Mouse (Mus musculus) c-Kit-positive CD71-negative TER-119-negative erythroid progenitor cells, embryonic 14.5 days (primary cell): ENCODE data around the gene B830017H08Rik.
A peak's percentile ranks its signal among the peaks of the same experiment; 100 is the strongest.

ENCODE experiments used
- DNase-seq: peaks from one replicate; pipeline ENCODE4 v3.0.0-alpha.2; 2013; ENCODE audit warnings: low read depth

Gene B830017H08Rik

GRCm38 (mm10) chr16:17832821-17833220 lies at the start of gene B830017H08Rik:
TSS of gene B830017H08Rik (plus strand) at chr16:17833121.
- no peak for DNase-seq

- no peak for DNase-seq
Observed at GRCm38 (mm10) chr16:17785337-17785736, 47.6 kb upstream of the B830017H08Rik start.

GRCm38 (mm10) chr16:17792728-17793127 lies 40.2 kb upstream of the B830017H08Rik start:
- no peak for DNase-seq

DNA sequence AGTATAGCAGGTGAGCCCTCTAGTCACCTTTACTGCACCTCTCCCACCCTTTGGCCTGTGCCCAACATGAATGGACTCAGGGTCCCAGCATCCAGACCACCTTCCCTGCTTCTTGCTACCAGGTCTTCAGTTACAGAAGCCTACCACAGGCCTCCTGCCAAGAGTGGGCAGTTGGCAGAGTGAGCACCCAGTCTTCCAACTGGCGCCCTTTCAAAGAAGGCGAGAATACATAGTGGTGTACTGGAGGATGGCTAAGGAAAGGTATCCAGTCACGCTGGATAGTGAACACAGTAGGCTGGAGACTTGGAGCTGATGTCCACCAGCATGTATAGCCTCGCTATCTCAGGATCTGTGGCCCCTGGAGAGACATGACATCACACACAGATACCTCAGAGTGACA lies 38.9 kb upstream of the B830017H08Rik start:
- no peak for DNase-seq

- DNase-seq: no peak
Observed at GRCm38 (mm10) chr16:17795643-17796042, 37.3 kb upstream of the B830017H08Rik start.

GRCm38 (mm10) chr16:17796519-17796918 lies 36.4 kb upstream of the B830017H08Rik start:
- no peak for DNase-seq

- no peak for DNase-seq
Observed at GRCm38 (mm10) chr16:17796971-17797811, 35.7 kb upstream of the B830017H08Rik start, which contains the start of gene Scarf2. TSS of gene Scarf2 (plus strand) at chr16:17797282.

GRCm38 (mm10) chr16:17797812-17798311 lies 35.1 kb upstream of the B830017H08Rik start:
- DNase-seq: no peak

- DNase-seq: no peak
Observed at GRCm38 (mm10) chr16:17798321-17799180, 34.4 kb upstream of the B830017H08Rik start.

DNA sequence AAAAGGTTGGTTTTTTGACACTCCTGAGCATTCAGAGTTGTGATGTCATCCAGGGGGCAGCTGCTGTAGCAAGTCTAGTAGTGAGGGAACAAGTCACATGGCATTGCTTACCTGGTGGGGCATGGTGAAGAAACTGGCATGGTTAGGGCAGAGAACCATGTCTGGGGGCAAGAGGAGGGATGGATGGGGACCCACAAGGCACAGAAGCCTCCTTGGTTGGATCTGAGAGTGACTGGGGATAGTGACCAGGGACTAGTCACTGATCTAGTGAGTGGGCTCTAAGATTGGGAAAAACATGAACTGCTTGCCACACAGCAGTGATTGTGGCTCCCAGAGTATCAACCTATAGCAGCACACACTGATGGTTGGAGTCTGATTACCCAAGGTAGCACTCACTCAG lies 33.3 kb upstream of the B830017H08Rik start:
- no peak for DNase-seq

GRCm38 (mm10) chr16:17801777-17802455 lies 31.0 kb upstream of the B830017H08Rik start:
- DNase-seq: no peak

DNA sequence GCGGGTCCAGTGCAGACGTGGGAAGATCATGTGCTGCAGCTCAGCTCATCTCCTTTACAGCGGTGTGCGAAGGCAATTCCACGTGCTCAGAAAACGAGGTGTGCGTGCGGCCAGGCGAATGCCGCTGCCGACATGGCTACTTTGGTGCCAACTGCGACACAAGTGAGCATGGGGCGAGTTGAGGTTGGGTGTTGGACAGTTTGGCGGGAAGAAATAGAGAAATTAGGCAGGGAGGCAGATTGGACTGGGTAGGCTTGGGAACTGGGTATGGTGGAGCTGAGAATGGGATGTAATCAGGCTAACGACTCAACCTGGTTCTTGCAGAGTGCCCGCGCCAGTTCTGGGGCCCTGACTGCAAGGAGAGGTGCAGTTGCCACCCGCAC lies 30.5 kb upstream of the B830017H08Rik start:
- no peak for DNase-seq

DNA sequence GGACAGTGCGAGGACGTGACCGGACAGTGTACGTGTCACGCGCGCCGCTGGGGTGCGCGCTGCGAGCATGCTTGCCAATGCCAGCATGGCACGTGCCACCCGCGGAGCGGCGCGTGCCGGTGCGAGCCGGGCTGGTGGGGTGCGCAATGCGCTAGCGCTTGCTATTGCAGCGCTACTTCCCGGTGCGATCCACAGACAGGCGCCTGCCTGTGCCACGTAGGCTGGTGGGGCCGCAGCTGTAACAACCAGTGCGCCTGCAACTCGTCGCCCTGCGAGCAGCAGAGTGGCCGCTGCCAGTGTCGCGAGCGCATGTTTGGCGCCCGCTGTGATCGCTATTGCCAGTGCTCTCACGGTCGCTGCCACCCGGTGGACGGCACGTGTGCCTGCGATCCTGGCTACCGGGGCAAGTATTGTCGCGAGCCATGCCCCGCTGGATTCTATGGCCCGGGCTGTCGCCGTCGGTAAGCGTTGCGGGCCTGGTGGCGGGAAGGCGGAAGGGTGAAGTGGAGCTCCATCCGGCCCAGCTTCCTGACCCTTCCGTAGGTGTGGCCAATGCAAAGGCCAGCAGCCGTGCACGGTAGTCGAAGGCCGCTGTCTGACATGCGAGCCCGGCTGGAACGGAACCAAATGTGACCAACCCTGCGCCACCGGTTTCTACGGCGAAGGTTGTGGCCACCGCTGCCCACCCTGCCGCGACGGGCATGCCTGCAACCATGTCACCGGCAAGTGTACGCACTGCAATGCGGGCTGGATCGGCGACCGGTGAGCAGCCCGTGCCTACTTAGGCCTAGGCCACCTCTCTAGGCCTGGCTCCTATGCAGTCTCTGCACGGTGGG lies 29.9 kb upstream of the B830017H08Rik start:
- DNase-seq: no peak

DNA sequence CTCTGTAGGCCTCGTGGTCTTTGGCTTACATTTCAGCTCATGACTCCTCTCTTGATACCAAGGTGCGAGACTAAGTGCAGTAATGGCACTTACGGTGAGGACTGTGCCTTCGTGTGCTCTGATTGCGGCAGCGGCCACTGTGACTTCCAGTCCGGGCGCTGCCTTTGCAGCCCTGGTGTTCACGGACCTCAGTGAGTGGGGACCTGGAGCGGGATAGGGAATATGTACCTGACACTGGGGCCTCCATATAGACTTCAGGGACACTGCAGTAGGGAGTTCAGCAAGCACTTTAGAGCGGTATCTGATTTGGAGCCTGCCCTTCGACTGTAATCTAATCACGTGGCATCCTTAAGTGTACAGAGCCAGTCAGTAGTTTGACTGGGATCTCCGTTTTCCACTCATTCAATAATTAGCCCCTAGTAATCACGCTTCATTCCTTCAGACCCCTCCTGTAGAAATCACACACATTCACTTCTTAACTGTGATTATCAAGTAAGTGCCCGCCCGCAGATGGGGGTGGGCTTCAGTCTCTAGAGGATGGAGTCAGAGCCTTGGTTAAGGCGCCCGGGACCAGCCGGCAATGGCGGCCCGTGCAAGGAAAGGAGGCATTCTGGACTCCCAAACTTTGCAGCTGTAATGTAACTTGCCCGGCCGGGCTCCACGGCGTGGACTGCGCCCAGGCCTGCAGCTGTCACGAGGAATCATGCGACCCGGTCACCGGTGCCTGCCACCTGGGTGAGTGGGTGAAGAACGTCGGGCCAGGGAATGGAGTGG lies 29.1 kb upstream of the B830017H08Rik start:
- no peak for DNase-seq

GRCm38 (mm10) chr16:17804449-17804912 lies 28.4 kb upstream of the B830017H08Rik start:
- no peak for DNase-seq

DNA sequence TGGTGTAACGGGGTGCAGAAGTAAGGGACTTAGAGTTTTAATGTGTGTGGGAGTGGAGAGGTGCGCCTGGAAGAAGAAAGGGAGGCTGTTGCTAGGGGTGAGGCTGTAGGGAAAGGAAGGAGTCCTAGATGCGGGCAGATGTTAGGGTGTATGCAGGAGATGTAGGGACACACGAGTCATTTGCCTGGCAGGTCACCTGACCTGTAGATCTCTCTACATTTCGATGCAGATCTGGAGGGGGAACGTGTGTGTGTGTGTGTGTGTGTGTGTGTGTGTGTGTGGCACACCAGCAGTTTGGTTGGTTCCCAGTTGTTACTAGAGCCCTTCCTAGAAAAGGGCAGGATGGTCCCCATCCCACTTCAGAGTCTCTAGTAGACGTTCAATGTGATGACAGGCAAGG lies 27.9 kb upstream of the B830017H08Rik start:
- DNase-seq: no peak

- no peak for DNase-seq
Observed at GRCm38 (mm10) chr16:17806581-17807191, 26.2 kb upstream of the B830017H08Rik start.

GRCm38 (mm10) chr16:17807192-17808009 lies 25.5 kb upstream of the B830017H08Rik start:
- DNase-seq: peak; percentile 78

GRCm38 (mm10) chr16:17809125-17809524 lies 23.8 kb upstream of the B830017H08Rik start:
- no peak for DNase-seq
